Mouse (Mus musculus): Measurements from ENCODE around the gene Mdn1.
A peak's percentile ranks its signal among the peaks of the same experiment; 100 is the strongest.

The Mdn1 gene

DNA sequence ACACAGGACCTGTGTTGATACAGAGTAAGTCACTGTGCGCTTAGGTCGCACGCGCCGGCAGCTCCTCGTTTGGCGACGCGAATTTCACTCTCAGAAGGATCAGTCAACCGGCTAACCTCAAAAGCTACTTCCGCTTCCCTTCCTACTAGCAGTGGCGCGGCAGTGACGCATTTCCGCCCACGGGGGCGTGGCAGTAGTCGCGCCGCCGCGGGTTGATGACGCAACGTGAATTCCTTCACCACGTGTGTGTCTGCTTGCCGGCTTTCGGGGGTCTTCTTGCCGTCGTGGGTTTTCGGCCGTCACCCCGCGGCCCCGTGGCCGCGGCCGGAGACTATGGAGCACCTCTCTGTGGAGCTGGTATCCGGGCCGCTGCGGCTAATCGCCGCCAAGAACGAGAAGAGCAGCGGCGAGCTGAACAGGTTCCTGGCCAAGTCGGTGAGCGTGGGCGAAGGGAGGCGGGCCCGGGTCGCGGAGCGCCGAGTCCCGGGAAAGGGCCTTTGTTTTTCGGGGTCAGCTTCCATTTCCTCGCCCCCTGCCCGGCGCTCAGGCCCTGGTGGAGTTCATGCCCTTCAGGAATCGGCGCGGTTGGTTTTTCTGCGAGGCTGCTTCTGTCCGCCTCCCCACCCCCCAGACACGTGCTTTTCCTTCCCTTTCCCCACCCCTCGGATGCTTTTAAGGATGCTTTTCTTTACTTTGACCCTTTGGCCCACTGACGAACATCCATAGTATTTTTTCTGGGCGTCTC is at the start of gene Mdn1:
Gene Mdn1, plus strand, starts transcription at position 202 of the 745 bp plus-strand sequence.
- peak; percentile 71 for DNase-seq (ENCODE audit: low spot score)

DNA sequence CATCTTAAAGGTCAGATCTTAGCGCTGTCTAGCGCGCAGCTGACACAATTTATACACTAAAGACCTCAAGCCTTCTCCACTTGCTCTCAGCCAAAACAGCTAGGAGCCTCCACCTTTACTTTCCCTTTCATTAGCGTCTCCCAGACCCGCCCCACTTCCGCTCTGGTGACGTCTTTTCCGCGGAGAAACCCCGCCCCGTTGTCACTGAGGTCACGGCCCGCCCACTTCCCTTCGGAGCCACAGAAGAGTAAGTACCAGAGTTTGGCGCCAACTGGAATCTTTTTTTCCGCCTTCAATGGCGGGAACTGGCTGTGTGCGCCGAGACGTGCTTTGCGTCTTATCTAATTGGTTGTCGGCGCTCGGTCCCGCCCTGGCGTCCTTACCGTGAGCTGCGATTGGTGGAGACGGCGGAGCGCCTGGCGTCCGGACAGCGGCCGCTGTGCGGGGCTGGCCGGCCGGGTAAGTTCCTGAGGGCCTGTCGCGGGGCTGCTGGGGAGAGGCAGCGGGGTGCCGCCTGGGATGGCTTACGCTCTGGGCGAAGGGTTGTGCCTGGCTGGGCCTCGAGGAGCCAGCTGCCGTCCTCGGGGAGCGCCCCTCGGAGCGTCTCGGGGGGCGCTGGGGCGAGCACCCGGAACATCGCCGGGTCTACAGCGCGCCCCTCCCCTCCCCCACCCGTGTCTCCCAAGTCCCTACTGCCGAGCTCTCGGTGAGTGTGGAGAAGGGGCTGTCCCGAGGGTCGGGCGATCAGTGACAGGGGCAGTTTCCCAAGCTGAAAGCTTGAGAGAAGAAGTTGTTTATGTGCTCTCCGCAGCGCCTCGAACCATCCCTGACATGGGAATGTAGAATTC is 41.7 kb upstream of the Mdn1 start, which contains the start of gene Casp8ap2:
Gene Casp8ap2, plus strand, starts transcription at position 418 of the 848 bp plus-strand sequence.
- DNase-seq (ENCODE audit: low spot score), result peak; percentile 90

DNA sequence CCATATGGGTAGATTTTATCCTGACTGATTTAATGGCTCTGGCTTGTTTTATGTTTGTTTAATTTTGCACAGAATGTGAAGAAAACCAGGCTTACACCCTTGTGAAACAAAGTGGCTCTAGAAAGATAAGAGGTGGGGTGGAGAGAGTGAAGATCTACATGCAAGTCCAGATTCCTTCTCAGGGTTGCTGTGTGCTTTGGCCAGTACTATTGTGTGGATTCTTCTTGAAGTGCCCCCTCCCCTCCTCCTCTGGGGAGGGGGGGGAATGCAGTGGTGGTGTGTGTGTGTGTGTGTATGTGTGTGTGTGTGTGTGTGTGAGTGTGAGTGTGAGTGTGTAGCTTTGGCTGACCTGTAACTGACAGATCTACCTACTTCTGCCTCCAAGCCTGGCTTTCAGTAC is 35.3 kb upstream of the Mdn1 start:
- no peak for DNase-seq (ENCODE audit: low spot score)

DNA sequence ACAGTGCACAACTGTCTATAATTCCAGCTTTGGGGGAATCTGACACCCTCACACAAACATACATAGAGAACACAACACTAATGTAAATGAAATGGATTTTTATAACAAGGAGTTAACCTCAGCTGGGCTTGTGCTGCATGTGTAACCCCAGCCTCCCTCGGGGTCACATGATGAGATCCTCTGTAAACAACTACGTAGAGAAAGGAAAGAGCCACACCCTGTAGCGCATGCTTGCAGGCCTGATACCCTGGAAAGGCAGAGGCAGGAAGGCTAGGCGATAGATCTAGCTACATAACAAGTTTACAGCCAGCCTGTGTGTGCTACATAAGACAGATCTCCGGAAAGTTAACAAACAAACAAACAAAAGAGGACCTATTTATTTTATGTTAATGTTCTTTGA is 5.2 kb upstream of the Mdn1 start:
- DNase-seq (ENCODE audit: low spot score), result no peak

DNA sequence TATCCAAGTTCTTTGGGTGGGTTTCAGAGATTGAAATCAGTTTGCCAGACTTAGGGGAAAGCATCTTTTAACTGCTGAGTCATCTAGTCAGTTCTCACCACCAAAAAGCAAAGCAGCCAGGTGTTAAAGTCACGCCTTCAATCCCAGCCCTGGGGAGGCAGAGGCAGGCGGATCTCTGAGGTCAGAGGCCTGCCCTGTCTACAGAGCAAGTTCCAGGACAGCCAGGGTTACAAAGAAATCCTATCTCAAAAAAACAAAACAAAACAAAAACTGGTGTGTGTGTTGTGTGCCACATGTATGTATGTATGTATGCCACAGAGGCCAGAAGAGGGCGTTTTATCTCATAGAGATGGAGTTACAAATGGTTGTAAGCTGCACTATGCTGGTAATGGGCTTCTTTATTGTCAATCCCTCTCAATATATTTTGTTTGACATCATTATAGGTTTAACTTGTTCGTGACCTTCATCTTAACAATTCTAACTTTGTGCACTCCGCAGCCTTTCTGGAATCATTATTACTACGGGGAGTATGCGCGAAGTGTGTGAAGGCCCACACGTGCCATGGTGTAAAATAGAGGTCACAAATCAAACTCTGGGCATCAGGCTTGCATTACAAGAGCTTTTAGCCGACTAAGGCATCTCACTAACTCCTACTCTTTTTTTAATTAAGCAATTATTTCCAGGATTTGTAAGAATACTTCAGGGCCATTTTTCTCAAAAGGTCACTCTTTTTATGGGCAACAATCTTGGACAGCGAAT is 594 bp upstream of the Mdn1 start:
- DNase-seq (ENCODE audit: low spot score), result no peak

DNA sequence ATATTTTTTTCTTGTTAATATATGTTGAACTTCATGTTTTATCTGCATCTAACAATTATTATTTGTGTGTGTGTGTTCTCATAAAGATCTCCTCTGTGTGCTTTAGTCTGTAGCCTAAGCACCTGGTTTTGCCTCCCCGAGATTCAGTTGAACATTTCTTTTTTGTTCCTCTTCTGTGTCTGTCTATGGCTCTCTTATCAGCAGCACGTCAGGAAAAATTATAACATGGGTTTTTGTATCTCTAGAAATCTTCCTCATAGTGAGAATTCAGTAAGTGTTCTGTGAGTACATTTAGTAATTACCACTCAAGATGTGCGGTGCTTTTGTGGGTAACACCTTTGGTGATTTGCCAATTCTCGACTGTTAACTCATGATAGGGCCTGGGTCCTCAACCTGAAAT is 8.9 kb downstream of the Mdn1 start:
- DNase-seq (ENCODE audit: low spot score), result no peak

DNA sequence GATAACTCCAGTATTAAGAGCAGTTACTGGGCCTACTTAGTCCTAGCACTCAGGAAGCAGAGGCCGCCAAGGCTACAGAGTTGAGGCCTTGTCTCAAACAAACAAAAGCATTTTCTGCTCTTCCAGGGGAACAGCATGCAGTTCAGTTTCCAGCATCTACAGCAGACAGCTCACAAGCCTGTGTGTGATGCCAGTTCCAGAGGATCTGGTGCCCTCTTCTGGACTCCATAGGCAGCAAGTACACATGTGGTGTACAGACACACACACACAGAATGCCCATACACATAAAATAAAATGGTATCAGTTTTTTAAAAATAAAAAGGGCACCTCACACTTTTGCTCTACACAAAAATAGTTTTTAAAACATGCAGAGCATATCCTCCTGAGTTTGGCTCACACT is 11.4 kb downstream of the Mdn1 start:
- DNase-seq (ENCODE audit: low spot score), result no peak

DNA sequence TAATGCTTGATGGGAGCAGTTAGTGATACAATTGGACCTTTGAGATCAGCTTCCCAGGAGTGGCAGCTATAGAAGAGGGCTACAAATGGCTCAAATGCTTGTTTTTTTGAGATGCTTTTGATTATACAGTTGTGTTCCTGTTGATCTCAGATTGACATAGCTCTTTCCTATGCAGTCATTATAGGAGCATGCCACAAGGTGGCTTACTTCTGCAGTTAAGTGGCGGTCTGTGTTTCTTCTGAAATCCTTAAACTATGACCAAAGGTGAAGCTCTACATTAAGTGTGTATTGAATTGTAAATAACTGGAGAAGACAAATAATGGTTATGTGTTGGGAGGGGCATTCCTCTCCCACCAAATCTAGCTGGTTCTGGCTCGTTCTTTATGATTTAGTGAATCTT is 12.9 kb downstream of the Mdn1 start:
- DNase-seq (ENCODE audit: low spot score), result no peak

DNA sequence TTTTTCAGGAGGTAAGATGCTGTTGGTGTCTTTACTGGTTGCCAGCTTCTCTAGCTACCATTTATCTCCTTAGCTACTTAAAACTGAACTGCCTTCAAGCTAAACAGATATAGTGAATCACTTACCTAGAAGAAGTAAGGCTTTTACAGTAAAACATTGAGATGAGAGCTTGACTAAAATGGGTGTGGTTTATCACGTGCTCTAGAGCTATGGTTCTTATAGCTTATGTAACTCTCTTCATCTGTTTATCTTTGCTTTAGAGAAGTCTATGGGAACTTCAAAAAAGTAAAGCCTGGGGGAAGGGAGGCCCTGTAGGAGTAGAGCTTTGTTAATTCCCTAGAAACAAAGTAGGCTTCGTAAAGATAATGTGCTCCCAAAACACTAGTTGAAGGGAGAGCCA is 17.1 kb downstream of the Mdn1 start:
- DNase-seq (ENCODE audit: low spot score), result no peak

DNA sequence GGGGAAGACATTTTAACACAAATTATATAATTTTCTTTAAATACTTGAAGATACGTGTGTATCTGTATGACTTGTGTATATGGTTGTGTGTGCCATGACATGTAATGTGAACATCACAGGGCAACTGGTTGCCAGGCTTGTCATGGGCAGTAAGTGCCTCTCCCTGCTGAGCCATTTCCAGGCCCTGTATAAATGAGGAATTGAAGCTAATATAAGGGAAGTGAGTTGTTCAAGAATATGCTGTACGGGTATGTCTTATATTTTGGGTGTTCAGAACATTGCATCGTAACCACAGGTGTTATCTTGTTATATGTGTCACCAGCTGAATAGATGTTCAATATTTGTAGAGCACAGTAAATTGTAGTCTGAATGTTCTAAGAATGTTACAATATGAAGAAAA is 20.6 kb downstream of the Mdn1 start:
- DNase-seq (ENCODE audit: low spot score), result no peak

DNA sequence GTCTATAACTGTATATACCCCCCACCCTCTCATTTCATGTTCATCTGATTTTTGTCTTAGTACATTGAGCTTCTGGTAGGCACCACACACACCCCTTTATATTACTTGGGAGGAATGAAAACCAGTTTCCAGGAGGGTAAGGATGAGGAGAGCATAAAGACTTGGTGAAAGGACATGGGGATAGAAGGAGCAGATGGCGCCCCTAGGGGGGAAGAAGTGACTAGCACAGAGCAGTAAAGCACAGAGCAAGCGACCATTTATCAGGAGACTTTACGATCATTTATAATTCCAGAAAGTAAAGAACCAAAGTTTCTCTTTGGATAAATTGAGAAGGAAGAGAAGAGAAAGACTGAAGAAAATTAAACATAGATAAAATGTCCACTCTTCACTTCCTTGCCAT is 23.9 kb downstream of the Mdn1 start:
- DNase-seq (ENCODE audit: low spot score), result no peak

DNA sequence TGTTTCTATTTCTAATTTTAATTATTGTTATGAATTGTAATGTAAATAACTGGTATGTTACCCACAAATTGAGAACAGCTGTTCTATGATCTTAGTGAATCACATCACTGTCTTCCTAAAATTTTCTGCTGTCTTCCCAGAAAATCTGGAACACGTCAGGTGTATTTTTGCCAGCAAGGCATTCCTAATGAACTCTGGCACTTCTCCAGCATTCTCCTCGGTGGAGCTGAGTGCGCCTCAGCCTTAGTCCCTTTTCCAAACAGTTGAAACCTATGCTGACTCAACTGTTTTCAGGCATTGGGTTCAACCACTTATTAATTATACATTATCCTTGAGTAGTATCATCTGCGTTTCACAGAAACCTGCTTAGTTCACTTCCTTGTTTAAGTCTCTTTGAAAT is 25.6 kb downstream of the Mdn1 start:
- no peak for DNase-seq (ENCODE audit: low spot score)

DNA sequence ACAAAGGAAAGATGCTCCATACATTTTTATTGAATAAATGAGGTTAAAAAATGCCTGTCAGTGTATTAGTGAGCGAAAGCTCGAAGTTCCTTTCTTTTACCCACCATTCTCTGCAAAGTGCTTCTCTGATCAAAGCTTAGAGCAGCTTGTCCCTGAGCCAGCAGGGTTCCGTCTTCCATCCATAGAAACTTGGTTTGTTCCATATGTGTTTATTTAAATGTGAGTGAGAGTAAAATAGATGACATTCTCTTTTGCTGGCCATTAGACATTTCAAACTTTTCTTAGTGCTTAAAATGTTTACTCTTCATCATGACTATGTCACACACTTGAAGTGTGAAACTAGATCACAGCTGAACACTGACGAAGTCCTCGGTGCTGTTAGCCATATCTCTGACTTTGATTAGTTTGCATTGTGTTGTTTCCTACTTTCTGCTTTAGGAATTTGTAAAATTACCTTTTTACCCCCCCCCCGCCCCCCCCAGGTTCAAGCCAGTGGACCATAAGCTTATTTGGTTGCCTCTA is 26.2 kb downstream of the Mdn1 start:
- no peak for DNase-seq (ENCODE audit: low spot score)

DNA sequence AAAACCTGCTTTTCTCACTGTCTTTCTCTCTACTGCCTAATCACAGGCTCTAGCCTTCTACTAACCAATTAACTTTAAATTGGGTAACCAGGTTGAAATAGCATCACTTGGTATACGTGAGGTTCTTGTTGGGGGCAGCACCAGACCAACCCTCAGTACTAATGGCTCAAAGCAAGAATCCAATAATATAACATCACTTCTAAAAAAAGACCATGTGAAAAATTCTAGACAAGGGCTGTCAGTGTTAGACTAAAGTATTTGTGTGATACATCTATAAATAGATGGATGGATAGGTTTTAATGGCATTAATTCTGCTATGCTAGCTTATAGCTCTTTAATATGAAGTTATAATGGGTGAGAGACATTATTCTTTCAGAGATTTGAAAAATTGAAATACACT is 60.8 kb downstream of the Mdn1 start:
- no peak for DNase-seq (ENCODE audit: low spot score)

DNA sequence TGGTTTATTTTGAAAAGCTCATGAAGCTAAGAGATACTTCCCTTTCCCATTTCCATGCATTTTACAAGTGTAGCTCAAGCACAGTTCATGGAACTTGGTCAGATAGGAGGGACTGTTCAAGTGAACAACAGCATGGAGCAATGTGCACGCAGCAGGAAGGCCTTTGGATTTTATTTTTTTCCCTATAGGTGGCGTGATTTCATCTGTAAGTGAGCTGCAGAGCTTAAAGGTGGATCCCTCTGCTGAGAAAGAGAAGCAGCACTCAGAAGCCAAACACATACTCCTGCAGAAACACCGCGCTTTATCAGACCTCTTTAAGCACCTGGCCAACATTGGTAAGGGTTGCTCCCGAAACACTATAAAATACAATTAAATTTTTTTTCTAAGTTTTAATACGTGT is 88.5 kb downstream of the Mdn1 start:
- DNase-seq (ENCODE audit: low spot score), result no peak

DNA sequence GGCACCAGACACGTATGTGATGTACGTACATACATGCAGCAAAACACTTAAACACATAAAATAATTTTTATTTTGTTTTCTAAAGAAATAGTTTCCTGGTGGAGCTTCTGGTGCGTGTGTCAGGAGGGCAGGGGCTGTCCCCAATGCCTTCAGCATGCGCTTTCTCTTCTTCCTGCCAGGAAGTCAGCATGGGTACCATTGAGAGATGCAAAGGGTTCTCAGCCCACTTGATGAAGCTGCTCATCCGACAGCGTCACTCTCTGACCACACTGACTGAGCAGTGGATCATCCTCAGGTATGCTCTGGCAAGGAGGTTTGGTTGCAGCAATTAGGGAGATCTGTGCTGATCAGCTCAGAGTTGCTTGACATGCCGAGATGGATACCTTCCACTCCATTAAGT is 91.5 kb downstream of the Mdn1 start:
- no peak for DNase-seq (ENCODE audit: low spot score)

DNA sequence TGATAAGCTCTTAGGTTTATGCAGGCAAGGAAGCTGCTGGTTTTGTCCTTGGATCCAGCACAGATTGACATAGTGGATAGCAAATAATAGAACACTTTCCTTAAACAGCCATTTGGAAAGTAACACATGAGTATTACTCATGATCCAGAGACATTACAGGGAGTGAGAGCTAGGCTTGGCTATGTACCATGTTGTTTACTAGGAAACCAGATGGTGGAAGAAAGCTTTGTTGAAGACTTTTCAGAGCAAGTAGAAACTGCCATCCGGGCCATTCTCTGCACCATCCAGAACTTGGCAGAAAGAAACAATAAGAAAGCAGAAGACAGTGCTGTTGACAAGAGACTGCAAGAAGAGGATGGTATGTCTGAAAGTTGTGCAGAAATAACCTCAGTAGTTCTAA is 93.8 kb downstream of the Mdn1 start:
- no peak for DNase-seq (ENCODE audit: low spot score)

DNA sequence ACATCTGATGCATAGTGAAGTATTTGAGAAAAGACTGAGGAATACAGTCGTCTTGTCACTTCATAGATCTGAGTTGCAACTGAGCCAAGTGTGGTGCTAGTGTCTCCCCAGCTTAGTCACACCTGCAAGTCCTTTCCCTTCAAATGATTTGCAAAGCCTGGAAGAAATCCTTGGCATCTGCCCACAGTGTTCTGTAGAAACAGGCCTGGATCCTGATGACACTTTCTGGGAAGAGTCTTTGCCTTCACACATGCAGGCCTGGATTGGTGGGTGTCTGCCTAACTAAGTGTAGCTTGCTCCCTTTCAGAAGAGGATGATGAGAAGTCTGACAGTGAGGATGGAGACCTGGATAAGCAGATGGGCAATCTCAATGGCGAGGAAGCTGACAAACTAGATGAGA is 100.5 kb downstream of the Mdn1 start:
- DNase-seq (ENCODE audit: low spot score), result no peak

DNA sequence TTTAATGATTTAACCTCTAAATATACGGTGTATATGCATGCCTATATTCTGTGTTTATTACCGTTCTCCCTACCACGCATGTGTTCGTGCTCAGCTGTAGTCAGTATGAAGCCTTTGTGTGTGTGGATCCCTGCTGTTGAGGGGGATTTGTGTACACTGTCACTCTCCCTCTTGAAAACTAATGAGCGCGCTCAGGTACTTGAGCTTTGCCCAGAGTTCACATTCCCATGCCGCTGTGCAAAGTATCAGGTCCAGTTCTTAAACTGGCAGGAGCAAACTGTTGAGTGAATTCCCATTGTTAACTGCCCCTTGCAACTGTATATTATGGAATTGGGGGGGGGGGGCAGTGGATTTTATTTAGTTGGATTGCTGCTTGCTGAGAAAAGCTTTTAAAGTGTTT is 110.6 kb downstream of the Mdn1 start:
- no peak for DNase-seq (ENCODE audit: low spot score)

DNA sequence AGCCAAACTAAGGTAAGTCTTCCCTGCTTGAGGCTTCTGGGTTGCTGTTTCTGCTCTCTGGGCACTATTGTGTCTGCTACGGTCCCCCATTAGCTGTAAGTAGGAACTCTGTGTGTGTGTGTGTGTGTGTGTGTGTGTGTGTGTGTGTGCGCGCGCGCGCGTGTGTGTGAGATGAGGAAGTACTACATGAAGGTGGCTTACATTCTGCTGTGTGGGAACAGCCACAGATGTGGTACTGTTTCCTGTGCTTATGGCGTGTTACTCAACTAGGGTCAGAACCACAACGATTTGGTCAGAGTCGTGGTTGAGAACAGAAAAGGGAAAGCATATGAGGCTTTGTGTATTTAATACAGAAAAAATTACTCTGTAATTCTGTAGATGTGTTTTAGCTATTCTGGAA is 111.1 kb downstream of the Mdn1 start:
- no peak for DNase-seq (ENCODE audit: low spot score)

DNA sequence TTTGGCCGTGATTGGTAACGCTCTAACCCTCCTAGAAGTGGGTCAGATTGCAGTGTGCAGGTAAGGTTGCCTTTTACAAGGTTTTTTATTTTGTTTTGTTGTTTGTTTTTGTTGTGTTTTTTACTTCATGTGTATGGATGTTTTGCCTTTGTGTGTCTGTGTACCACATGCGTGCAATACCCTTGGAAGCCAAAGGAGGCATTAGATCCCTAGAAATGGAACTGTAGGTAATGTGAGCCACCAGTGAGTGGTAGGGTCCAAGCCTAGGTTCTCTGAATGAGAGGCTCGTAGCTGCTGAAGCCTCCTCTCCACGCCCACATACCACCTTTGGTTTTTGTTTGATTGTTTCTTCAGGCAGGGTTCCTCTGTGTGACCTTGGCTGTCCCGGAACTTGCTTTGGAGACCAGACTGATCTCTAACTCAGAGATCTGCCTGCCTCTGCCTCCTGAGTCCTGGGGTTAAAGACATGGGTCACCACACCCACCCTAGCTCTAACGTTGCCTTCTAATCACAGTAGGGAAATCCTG is 113.4 kb downstream of the Mdn1 start:
- DNase-seq (ENCODE audit: low spot score), result no peak

DNA sequence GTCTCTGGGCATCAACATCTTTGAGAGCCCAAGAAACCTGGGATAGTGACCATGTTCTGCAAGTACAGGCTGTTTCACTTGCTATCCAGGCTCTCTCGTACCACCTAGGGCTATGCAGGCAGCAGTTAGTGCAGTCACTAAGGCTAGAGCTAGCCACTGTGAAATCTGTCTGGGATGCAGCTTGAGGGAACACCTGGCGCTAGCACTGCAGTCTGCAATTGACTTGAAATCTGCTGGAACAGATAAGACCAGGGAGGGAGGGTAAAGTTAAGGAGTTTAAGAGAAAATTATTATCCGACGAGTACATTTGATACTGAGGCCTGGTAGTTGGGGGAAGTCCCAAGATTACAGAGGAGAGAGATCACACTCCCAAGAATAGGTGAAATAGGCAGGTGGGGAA is 123.1 kb downstream of the Mdn1 start:
- no peak for DNase-seq (ENCODE audit: low spot score)

Data from urinary bladder, postnatal 10 days (tissue).